Mouse (Mus musculus) testis, adult 2 months (tissue): ENCODE data around the gene Egf.

Experiments
- CTCF ChIP-seq: fragments of 200-500 bp; IDR thresholded peaks from 2 replicates; pipeline ENCODE4 v1.5.1; 2012; ENCODE audit warnings: low read depth, mild to moderate bottlenecking, inconsistent platforms, low read length, moderate library complexity; ENCODE audit not compliant: control insufficient read depth, insufficient read depth, insufficient replicate concordance
- POLR2A ChIP-seq: fragments of 200-500 bp; IDR thresholded peaks from 2 replicates; pipeline ENCODE4 v1.6.1; 2012; ENCODE audit warnings: low read depth, mild to moderate bottlenecking, inconsistent platforms, low read length, moderate library complexity; ENCODE audit not compliant: control insufficient read depth

DNA sequence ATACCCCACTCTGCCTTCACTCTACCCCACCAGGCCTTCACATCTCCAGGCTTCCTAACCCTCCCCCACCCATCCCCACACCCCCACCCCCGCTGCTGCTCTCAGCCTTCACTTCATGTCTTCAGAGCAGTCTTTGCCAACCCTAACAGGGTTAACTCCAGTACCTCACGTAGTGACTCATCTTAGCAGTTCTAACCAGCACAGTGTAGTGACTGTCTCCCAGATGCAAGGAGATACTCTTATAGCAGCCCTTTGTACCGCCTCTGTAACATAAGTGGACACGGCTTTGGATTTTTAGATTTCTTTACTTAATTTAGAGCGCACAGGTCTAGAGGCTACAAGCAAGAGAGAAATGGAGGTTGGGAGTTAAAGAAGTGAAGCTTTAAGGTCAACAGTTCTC lies 106.5 kb downstream of the Egf start:
- TF ChIP-seq CTCF: no peak
- TF ChIP-seq POLR2A: no peak
